Mouse (Mus musculus): ENCODE results near the gene Cntnap2.

GRCm38 (mm10) chr6:46563470-46563869 lies 1504.3 kb downstream of the Cntnap2 start:
- TF ChIP-seq CTCF (IDR thresholded peaks at IDR 0.05; ENCODE audit: low read depth): no peak
- TF ChIP-seq EP300 (IDR thresholded peaks at IDR 0.05; ENCODE audit: low read depth): no peak
